Mouse (Mus musculus) gastrocnemius, postnatal 36 days (tissue): ENCODE data around the gene 1500015O10Rik. TPM values are rescaled to one million over a fixed set of nuclear protein-coding genes. Genes with fewer than 3 reads are reported as not detected.

ENCODE experiments used
- DNase-seq, 2 experiments: peaks; one replicate each; pipeline ENCODE4 v3.0.0; 2022
- intact Hi-C: fragments of 180-260 bp; cut with DNase I; formaldehyde crosslinking; loops from one replicate; pipeline ENCODE4 v1.15.1; 2025
- long read RNA-seq, 2 experiments: library from polyadenylated mRNA; stranded (forward); transcript quantifications; one replicate each; pipeline ENCODE4 v2.0.0; 2021
- total RNA-seq, 2 experiments: library from RNA; stranded (reverse); gene quantifications; 2 replicates each; pipeline ENCODE4 v1.2.3; 2021

Gene 1500015O10Rik
- 1 to 10 TPM; 6.4 to 8.4 TPM for total RNA-seq
- long read RNA-seq, experiment 1, transcript 1500015O10Rik-201 (4 exons, 902 nt): major isoform, 7 of 57 reads
- long read RNA-seq, experiment 1, partial matches to known transcripts: 50 of 57 reads
- long read RNA-seq, experiment 1, other reads (novel, unspliced or antisense): 0 of 57 reads
- long read RNA-seq, experiment 2, transcript 1500015O10Rik-201 (4 exons, 902 nt): major isoform, 6 of 64 reads
- long read RNA-seq, experiment 2, partial matches to known transcripts: 58 of 64 reads
- long read RNA-seq, experiment 2, other reads (novel, unspliced or antisense): 0 of 64 reads

- intact Hi-C loops: loop anchor here (10.0 kb wide), 1 partner anchor 586 kb away; no protein-coding TSS in a partner anchor
- DNase-seq: peak; percentile 55 to 58
Measured at GRCm38 (mm10) chr1:43730491-43730924, at the start of gene 1500015O10Rik. TSS of gene 1500015O10Rik (plus strand) at chr1:43730602.

- intact Hi-C loops: no loop called here
Measured at GRCm38 (mm10) chr1:43689983-43690382, 40.4 kb upstream of the 1500015O10Rik start.

GRCm38 (mm10) chr1:43690507-43690906 is 39.9 kb upstream of the 1500015O10Rik start:
- DNase-seq: no peak
- intact Hi-C loops: no loop called here

More at GRCm38 (mm10) chr1:43689983-43690382, 40.4 kb upstream of the 1500015O10Rik start:
- DNase-seq: no peak

- intact Hi-C loops: no loop called here
- DNase-seq: no peak
Measured at GRCm38 (mm10) chr1:43694076-43694475, 36.3 kb upstream of the 1500015O10Rik start.

- intact Hi-C loops: no loop called here
- DNase-seq: peak; percentile 89 to 91
Measured at GRCm38 (mm10) chr1:43694851-43695545, 35.4 kb upstream of the 1500015O10Rik start.

- intact Hi-C loops: no loop called here
Measured at GRCm38 (mm10) chr1:43698577-43699000, 31.8 kb upstream of the 1500015O10Rik start.

GRCm38 (mm10) chr1:43714841-43715240 is 15.6 kb upstream of the 1500015O10Rik start:
- DNase-seq: no peak
- intact Hi-C loops: no loop called here

More at GRCm38 (mm10) chr1:43698577-43699000, 31.8 kb upstream of the 1500015O10Rik start:
- DNase-seq: peak in 1 of 2 experiments; percentile 13

- DNase-seq: no peak
- intact Hi-C loops: no loop called here
Measured at GRCm38 (mm10) chr1:43717967-43718366, 12.4 kb upstream of the 1500015O10Rik start.

GRCm38 (mm10) chr1:43718793-43719192 is 11.6 kb upstream of the 1500015O10Rik start:
- DNase-seq: no peak
- intact Hi-C loops: no loop called here

GRCm38 (mm10) chr1:43722459-43722858 is 7.9 kb upstream of the 1500015O10Rik start:
- intact Hi-C loops: no loop called here

GRCm38 (mm10) chr1:43732100-43732499 is 1.7 kb downstream of the 1500015O10Rik start:
- intact Hi-C loops: loop anchor here (10.0 kb wide), 1 partner anchor 587 kb away; no protein-coding TSS in a partner anchor
- DNase-seq: no peak

More at GRCm38 (mm10) chr1:43722459-43722858, 7.9 kb upstream of the 1500015O10Rik start:
- DNase-seq: no peak

- intact Hi-C loops: loop anchor here (10.0 kb wide), 1 partner anchor 588 kb away; no protein-coding TSS in a partner anchor
- DNase-seq: no peak
Measured at GRCm38 (mm10) chr1:43732657-43733056, 2.3 kb downstream of the 1500015O10Rik start.

GRCm38 (mm10) chr1:43737812-43738518 is 7.6 kb downstream of the 1500015O10Rik start:
- DNase-seq: no peak
- intact Hi-C loops: loop anchor here (5.0 to 10.0 kb wide), 2 partner anchors 436 to 593 kb away; no protein-coding TSS in a partner anchor

- intact Hi-C loops: loop anchor here (5.0 to 10.0 kb wide), 2 partner anchors 436 to 594 kb away; no protein-coding TSS in a partner anchor
Measured at GRCm38 (mm10) chr1:43738519-43738894, 8.1 kb downstream of the 1500015O10Rik start.

GRCm38 (mm10) chr1:43754448-43755312 is 24.3 kb downstream of the 1500015O10Rik start:
- DNase-seq: no peak
- intact Hi-C loops: loop anchor here (5.0 kb wide), 1 partner anchor 143 kb away; no protein-coding TSS in a partner anchor

More at GRCm38 (mm10) chr1:43738519-43738894, 8.1 kb downstream of the 1500015O10Rik start:
- no peak for DNase-seq

- intact Hi-C loops: loop anchor here (5.0 kb wide), 2 partner anchors 287 to 302 kb away; partner anchors contain the start of gene Gm8251
- DNase-seq: no peak
Measured at GRCm38 (mm10) chr1:43760085-43760484, 29.7 kb downstream of the 1500015O10Rik start.

GRCm38 (mm10) chr1:43764481-43764880 is 34.1 kb downstream of the 1500015O10Rik start:
- intact Hi-C loops: loop anchor here (5.0 kb wide), 2 partner anchors 283 to 298 kb away; partner anchors contain the start of gene Gm8251
- DNase-seq: no peak

GRCm38 (mm10) chr1:43766328-43766727 is 35.9 kb downstream of the 1500015O10Rik start:
- DNase-seq: no peak
- intact Hi-C loops: no loop called here

GRCm38 (mm10) chr1:43768385-43768990 is 38.1 kb downstream of the 1500015O10Rik start:
- intact Hi-C loops: no loop called here
- DNase-seq: no peak
